Mouse (Mus musculus): ENCODE results near the gene Sema5a. TPM values are rescaled to one million over a fixed set of nuclear protein-coding genes. Genes with fewer than 3 reads are reported as not detected.

Gene Sema5a
- total RNA-seq, 2 experiments from 2014 or later: 2.4 to 3.0 TPM

- intact Hi-C loops (cut with DNase I): no loop called here
- no peak for DNase-seq
Measured at GRCm38 (mm10) chr15:32514877-32515276, 270.3 kb downstream of the Sema5a start.

GRCm38 (mm10) chr15:32517954-32518353 is 273.3 kb downstream of the Sema5a start:
- no peak for DNase-seq

DNA sequence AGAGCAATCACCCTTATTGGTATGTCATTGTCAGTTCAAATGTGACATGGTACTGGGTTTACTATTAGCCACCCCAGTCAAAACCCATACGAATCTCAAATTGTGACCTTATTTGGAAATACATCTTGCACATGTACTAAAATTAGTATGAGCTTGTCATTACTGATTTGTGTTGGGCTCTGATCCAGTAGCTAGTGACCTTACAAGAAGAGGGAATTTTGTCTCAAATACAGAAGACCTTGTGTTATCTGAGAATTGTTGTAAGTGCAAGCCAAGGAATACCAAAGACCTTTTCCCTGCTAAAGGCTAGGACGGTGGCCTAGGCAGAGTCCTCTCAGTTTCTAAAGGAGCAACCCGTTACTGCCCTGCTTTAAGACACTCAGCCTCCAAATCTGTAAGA is 287.9 kb downstream of the Sema5a start:
- no peak for DNase-seq
- intact Hi-C loops (cut with DNase I): no loop called here

More at GRCm38 (mm10) chr15:32517954-32518353, 273.3 kb downstream of the Sema5a start:
- intact Hi-C loops (cut with DNase I): no loop called here

GRCm38 (mm10) chr15:32533541-32534080 is 289.0 kb downstream of the Sema5a start:
- DNase-seq: no peak
- intact Hi-C loops (cut with DNase I): no loop called here

GRCm38 (mm10) chr15:32536755-32537503 is 292.3 kb downstream of the Sema5a start:
- intact Hi-C loops (cut with DNase I): no loop called here
- no peak for DNase-seq

DNA sequence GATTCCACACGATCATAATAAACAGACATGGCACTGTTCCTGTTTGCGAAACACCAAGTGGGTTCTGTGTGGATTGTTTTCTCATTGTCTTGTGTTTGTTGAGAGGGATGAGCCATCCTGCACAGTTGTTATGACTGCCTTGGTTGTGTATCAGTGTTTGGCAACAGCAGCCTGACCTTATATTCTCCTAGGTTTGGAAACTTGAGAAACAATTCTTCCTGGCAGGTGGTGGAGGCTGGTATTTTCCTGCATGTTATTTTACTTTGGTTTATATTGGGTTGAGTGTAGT is 292.8 kb downstream of the Sema5a start:
- intact Hi-C loops (cut with DNase I): no loop called here

GRCm38 (mm10) chr15:32538092-32538491 is 293.5 kb downstream of the Sema5a start:
- intact Hi-C loops (cut with DNase I): no loop called here
- no peak for DNase-seq

More for the DNA sequence above, 292.8 kb downstream of the Sema5a start:
- DNase-seq: no peak

DNA sequence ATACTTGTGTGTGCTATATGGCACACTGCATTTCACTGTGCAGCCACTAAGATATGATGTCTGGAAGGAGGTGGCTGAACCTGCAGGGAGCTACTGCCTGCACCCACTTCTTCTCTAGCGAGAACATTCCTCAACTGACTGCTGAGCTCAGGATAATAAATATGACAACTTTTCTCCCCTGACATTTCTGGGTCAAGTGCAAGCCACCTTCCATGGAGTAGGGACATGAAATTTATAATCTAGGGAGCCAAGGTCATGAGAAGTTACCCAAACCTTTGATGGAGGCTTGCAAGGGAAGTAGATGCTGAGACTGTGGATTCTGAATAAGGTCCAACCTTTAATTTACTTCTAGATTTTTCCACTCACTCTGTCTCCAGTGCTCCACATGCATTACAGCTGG is 298.1 kb downstream of the Sema5a start:
- intact Hi-C loops (cut with DNase I): no loop called here
- no peak for DNase-seq

DNA sequence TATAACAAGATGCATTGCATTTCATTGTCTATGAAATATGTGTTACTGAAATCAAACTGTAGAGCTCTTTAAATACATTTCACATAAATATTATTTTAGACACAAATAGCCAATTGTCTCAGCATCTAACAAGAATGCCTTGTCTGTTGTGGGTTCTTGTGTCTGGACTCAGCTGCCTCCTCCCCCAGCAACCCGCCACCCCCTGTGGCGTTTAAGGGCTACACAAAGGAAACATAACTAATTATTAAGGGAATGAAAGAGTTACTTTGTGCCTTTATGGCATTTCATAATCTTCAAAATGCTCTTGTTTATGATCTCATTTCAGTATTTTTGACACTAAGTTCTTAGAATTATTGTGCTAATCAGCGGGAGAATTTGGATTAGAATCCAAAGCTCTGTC is 298.6 kb downstream of the Sema5a start:
- intact Hi-C loops (cut with DNase I): no loop called here
- DNase-seq: no peak

DNA sequence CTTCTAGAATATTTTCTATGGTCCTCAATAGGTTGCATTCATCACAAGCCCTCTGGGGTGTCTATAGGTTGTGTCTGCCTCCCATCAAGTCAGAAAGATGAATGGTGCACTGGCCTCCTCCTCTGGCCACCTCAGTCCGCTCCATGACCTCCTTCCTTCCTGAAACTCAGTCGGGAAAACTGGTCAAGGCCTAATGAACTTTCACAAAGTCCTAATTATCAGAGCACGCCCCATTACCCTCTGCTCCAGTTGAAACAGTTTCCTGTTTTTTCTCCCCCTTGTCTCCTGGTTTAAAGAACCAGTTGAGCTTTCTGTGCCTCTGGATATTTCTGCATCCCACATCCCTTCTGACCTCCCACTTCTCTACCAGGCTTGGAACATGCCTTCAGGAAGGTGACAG is 300.8 kb downstream of the Sema5a start:
- DNase-seq: no peak
- intact Hi-C loops (cut with DNase I): no loop called here

- intact Hi-C loops (cut with DNase I): no loop called here
- DNase-seq: no peak
Measured at GRCm38 (mm10) chr15:32546746-32547145, 302.1 kb downstream of the Sema5a start.

GRCm38 (mm10) chr15:32558925-32559324 is 314.3 kb downstream of the Sema5a start:
- intact Hi-C loops (cut with DNase I): no loop called here
- no peak for DNase-seq

GRCm38 (mm10) chr15:32562600-32562999 is 318.0 kb downstream of the Sema5a start:
- DNase-seq: no peak
- intact Hi-C loops (cut with DNase I): no loop called here

- intact Hi-C loops (cut with DNase I): no loop called here
- DNase-seq: no peak
Measured at GRCm38 (mm10) chr15:32568181-32568857, 323.7 kb downstream of the Sema5a start.

GRCm38 (mm10) chr15:32568858-32569387 is 324.3 kb downstream of the Sema5a start:
- intact Hi-C loops (cut with DNase I): no loop called here
- no peak for DNase-seq

DNA sequence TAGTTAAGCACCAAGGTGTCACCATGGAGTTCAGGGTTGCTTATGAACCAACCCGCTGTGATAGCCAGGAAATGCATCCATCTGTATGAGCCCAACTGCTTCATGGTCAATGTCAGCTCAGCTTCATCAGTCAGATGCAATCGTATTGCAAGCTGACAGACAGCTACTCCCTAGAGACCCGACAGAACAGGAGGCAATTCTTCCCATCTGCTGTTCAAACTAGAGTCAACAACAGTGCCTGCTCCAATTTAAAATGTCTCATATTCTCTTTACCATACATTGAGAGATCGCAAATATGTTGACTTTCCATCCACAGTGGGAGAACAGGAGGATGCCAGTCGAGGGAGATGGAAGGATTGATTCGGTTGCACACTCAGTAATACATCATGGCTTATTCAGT is 329.7 kb downstream of the Sema5a start:
- intact Hi-C loops (cut with DNase I): no loop called here
- no peak for DNase-seq

DNA sequence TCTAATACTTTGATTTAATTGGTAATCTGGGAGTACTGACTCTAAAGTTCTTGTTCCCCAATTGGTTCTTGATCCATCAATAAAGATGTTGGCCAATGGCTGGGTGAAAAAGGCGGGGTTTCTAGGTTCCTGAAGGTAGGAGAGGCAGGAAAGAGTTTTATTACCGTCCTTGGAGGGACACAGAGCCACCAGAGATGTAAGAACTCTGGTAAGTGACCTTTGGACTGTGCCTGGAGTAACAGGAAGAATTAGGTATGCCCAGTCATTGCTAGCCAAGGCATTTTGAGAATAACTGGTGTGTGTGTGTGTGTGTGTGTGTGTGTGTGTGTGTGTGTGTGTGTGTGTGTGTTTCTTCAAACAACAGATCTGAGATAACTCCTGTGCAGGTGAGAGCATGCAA is 330.6 kb downstream of the Sema5a start:
- DNase-seq: no peak
- intact Hi-C loops (cut with DNase I): no loop called here

GRCm38 (mm10) chr15:32579351-32579750 is 334.7 kb downstream of the Sema5a start:
- intact Hi-C loops (cut with DNase I): no loop called here
- DNase-seq: no peak

DNA sequence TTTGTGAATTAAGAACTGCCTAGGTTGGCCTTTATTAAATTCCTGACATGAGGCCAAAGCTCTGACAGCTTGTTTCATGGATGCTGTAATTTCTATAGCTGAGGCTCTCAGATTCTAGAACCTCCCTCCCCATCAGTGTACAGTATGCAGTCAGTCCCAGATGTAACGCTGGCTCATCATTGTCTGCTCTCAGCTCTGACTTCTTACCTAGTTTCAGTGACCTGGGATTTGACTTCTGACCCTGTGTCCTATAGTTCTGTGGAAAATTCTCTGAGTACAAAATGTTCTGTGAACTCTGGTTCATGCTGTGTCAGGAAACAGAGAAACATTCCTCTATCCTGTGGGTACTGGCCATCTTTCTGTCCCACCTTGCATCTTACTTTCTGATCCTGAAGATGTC is 346.0 kb downstream of the Sema5a start:
- intact Hi-C loops (cut with DNase I): no loop called here
- DNase-seq: no peak

- no peak for DNase-seq
- intact Hi-C loops (cut with DNase I): no loop called here
Measured at GRCm38 (mm10) chr15:32593746-32594145, 349.1 kb downstream of the Sema5a start.

DNA sequence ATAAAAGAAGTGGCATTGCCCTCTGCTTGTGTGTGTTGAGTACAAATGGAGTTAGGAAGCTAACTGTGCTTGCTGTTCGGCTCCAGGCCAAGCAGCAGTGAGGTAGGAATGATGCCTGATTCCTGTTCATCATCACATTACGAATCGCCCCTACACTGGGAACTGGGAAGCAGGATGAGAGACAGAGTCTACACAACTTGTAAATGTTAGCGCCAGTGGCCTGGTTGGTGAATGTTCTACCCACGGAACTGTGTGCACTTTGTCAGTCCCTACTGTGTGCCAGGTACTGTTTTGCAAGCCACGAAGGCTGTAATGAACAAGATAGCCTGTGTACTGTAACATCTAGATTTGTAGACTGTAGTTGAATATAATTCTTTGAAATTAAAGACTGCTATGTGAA is 352.0 kb downstream of the Sema5a start:
- no peak for DNase-seq
- intact Hi-C loops (cut with DNase I): no loop called here

- intact Hi-C loops (cut with DNase I): no loop called here
Measured at GRCm38 (mm10) chr15:32597189-32597588, 352.6 kb downstream of the Sema5a start.

More at GRCm38 (mm10) chr15:32597189-32597588, 352.6 kb downstream of the Sema5a start:
- DNase-seq: no peak
